Mouse (Mus musculus) erythroblast, embryonic 14.5 days (primary cell): Measurements from ENCODE around the gene Rad51ap2. TPM values are rescaled to one million over a fixed set of nuclear protein-coding genes. Genes with fewer than 3 reads are reported as not detected.

ENCODE experiments used
- H3K27me3 ChIP-seq: 2 replicates; pipeline ENCODE4 v1.6.1; 2012; ENCODE audit warnings: inconsistent platforms; ENCODE audit not compliant: control insufficient read depth
- H3K36me3 ChIP-seq: 2 replicates; pipeline ENCODE4 v1.6.1; 2012; ENCODE audit warnings: mild to moderate bottlenecking, inconsistent platforms; ENCODE audit not compliant: control insufficient read depth
- H3K4me1 ChIP-seq: 2 replicates; pipeline ENCODE4 v1.6.1; 2012; ENCODE audit warnings: inconsistent platforms; ENCODE audit not compliant: control insufficient read depth
- H3K4me3 ChIP-seq: replicated peaks from 2 replicates; pipeline ENCODE3; 2012; ENCODE audit warnings: moderate library complexity, mild to moderate bottlenecking, inconsistent platforms
- H3K9me3 ChIP-seq: 2 replicates; pipeline ENCODE4 v1.6.1; 2012; ENCODE audit warnings: low read length, inconsistent platforms, mixed read lengths; ENCODE audit not compliant: control insufficient read depth
- GATA1 ChIP-seq: IDR thresholded peaks from 2 replicates; pipeline ENCODE4 v1.6.1; 2012; ENCODE audit warnings: low read length, inconsistent platforms, mixed read lengths
- TAL1 ChIP-seq: IDR thresholded peaks from 3 replicates; pipeline ENCODE4 v1.6.1; 2012; ENCODE audit warnings: low read length, inconsistent platforms, mixed read lengths
- polyA plus RNA-seq: library from polyadenylated mRNA; stranded (reverse); fragments of >175 nt; gene quantifications from 2 replicates; pipeline ENCODE4 v1.2.3, GENCODE M21; 2012

Gene Rad51ap2
- polyA plus RNA-seq, 1 experiment, result not detected

GRCm38 (mm10) chr12:11436497-11437265 is 19.2 kb upstream of the Rad51ap2 start, which contains the start of gene Vsnl1:
Vsnl1 (minus strand) TSS chr12:11436613.
- H3K9me3 ChIP-seq, result no peaks in the 10 kb centered on the region
- TF ChIP-seq TAL1 (no peak), GATA1 (no peak)
- no peaks in the 10 kb centered on the region for H3K36me3 ChIP-seq
- peaks cover 33% of the 10 kb centered on the region for H3K27me3 ChIP-seq
- H3K4me3 ChIP-seq, result no peak within 1 kb of the TSS
- H3K4me1 ChIP-seq, result no peaks in the 10 kb centered on the region

- no peaks in the 10 kb centered on the region for H3K36me3 ChIP-seq
- H3K9me3 ChIP-seq, result no peaks in the 10 kb centered on the region
- no peak overlapping the region for H3K4me3 ChIP-seq
- TF ChIP-seq GATA1 (no peak), TAL1 (no peak)
- no peaks in the 10 kb centered on the region for H3K4me1 ChIP-seq
- peaks cover 33% of the 10 kb centered on the region for H3K27me3 ChIP-seq
Measured at GRCm38 (mm10) chr12:11437266-11437906, 18.5 kb upstream of the Rad51ap2 start.

- peaks cover 33% of the 10 kb centered on the region for H3K27me3 ChIP-seq
- H3K4me3 ChIP-seq, result no peak overlapping the region
- peaks cover 1% of the 10 kb centered on the region; the same call in 1 of the 2 replicates for H3K9me3 ChIP-seq
- no peaks in the 10 kb centered on the region for H3K4me1 ChIP-seq
- no peaks in the 10 kb centered on the region for H3K36me3 ChIP-seq
- no peak for TF ChIP-seq GATA1
Measured at GRCm38 (mm10) chr12:11437907-11438447, 17.9 kb upstream of the Rad51ap2 start.

DNA sequence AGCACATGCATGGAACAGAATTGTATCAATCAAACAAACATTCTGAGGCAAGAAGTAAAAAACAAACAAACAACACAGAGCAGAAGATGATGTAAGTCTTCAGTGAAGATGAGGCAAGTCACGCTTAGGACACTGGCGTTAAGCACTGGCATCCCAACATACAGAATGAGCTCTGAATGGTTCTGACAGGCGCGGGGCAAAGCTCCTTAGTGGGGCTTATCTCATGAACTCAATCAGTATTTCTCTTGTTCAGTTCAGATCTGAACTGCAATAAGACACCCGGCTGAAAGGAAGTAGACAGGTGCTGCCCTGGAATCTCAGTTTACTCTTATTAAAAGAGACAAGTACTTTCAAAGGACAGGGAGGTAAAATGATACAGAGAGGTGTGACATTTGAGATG is 1.7 kb upstream of the Rad51ap2 start:
- H3K27me3 ChIP-seq, result peaks cover 14% of the 10 kb centered on the region
- no peak overlapping the region for H3K4me3 ChIP-seq
- H3K9me3 ChIP-seq, result no peaks in the 10 kb centered on the region
- TF ChIP-seq TAL1, result no peak
- TF ChIP-seq GATA1, result no peak
- H3K4me1 ChIP-seq, result peaks cover 5% of the 10 kb centered on the region
- H3K36me3 ChIP-seq, result no peaks in the 10 kb centered on the region

DNA sequence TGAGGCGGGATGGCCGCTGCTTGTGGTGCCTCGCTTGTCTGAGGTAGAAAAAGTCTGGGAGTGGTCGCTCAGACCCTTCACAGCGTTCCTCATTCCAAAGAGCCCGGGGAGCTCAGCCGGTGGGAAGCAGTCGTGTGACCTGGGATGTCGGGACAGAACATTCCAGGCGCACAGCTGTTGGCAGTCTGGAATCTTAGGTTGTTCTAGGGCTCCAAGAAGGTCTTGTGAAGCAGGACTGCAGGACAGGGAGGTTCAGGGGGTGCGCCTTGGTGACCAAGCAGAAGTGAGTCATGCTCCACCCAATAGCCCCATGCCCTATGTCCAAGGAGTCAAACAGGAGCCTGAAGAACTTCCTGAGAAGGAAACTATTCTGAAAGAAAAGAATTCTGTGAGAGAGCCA is 334 bp downstream of the Rad51ap2 start:
- Histone ChIP-seq H3K4me3 (peak overlapping the region; percentile 18), H3K9me3 (no peaks in the 10 kb centered on the region), H3K27me3 (peaks cover 14% of the 10 kb centered on the region), H3K36me3 (no peaks in the 10 kb centered on the region), H3K4me1 (peaks cover 5% of the 10 kb centered on the region)
- TF ChIP-seq GATA1, result no peak
- TF ChIP-seq TAL1, result no peak

DNA sequence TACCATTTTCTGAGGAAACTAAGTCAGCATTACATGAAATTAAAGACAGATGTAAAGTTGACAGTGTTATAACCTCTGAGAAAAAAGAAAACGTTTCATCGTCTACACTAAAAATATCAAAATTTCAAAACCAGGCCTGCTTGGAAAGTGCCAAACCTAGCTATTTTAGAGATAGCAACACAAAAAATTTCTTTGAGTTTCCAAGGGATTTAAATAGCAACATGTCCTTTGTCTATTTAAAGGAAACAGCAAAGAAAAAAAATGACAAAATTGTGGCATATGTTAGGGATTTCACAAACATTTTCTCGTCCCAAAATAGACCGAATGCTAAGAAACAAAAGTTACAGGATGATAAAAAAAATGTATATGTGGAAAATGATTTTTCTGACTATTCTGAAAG is 753 bp downstream of the Rad51ap2 start:
- H3K4me3 ChIP-seq, result no peak overlapping the region
- TF ChIP-seq GATA1 (no peak), TAL1 (no peak)
- H3K9me3 ChIP-seq, result no peaks in the 10 kb centered on the region
- peaks cover 5% of the 10 kb centered on the region for H3K4me1 ChIP-seq
- peaks cover 14% of the 10 kb centered on the region for H3K27me3 ChIP-seq
- H3K36me3 ChIP-seq, result no peaks in the 10 kb centered on the region

Other genes starting within 250 kb of the Rad51ap2 start
- gene Msgn1, start 247.1 kb upstream of the Rad51ap2 start, polyA plus RNA-seq, result not detected in 2 replicates
- gene Gen1, start 190.3 kb upstream of the Rad51ap2 start, polyA plus RNA-seq, result 0.87 and 1.1 TPM in 2 replicates
- 3.6 and 4.8 TPM in 2 replicates for gene Smc6, start 190.2 kb upstream of the Rad51ap2 start, polyA plus RNA-seq
- not detected in 2 replicates for gene Vsnl1, start 19.5 kb upstream of the Rad51ap2 start, polyA plus RNA-seq